Mouse (Mus musculus): ENCODE results near the gene Plxna1. TPM values are rescaled to one million over a fixed set of nuclear protein-coding genes. Genes with fewer than 3 reads are reported as not detected.

The Plxna1 gene
- polyA plus RNA-seq, 1 experiment from 2014 or later = 35.6 TPM

- no peaks in the 10 kb centered on the region for H3K9me3 ChIP-seq (ENCODE audit: control insufficient read depth, low read length)
- 60% methylated on average over 2 of the region's 2 CpGs for WGBS
- H3K4me1 ChIP-seq (replicated peaks; ENCODE audit: control insufficient read depth, insufficient read depth, low read length) = peaks cover 3% of the 10 kb centered on the region; the same call in 1 of the 2 replicates
- no peak for DNase-seq (ENCODE audit: low spot score)
- ATAC-seq (ENCODE audit: low FRiP score) = no peak
- H3K27me3 ChIP-seq (ENCODE audit: control insufficient read depth, insufficient read depth, low read length) = no peaks in the 10 kb centered on the region
- no peak overlapping the region for H3K9ac ChIP-seq (ENCODE audit: low read depth, low read length)
- no peak overlapping the region for H3K27ac ChIP-seq (ENCODE audit: low read depth, low read length)
- H3K4me2 ChIP-seq (replicated peaks; ENCODE audit: low read depth, low read length) = no peak overlapping the region
- no peaks in the 10 kb centered on the region for H3K36me3 ChIP-seq (ENCODE audit: control insufficient read depth, insufficient read depth, low read length)
- H3K4me3 ChIP-seq (ENCODE audit: low read depth, low read length) = no peak overlapping the region
These were observed 15.8 kb upstream of the Plxna1 start for GRCm38 (mm10) chr6:89378264-89378663.

DNA sequence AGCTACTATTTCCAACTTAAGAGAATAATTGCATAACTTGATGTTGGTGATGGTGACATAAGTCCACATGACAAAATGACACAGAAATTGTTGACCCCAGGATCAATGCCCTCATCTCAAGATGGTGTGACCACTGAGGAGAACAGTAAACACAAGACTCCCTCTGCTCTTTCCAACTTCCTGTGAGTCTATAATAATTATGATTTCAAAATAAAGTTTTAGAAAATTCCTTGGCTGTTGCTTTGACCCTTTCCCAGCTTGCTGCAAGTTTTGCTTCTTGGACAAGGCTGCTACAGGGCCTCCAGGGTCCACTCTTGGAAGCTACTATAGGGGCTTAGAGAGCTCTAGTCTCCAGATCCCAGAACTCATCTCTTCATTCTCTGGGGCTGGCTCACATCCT lies 6.4 kb upstream of the Plxna1 start:
- no peaks in the 10 kb centered on the region for H3K4me1 ChIP-seq (replicated peaks; ENCODE audit: control insufficient read depth, insufficient read depth, low read length)
- H3K9me3 ChIP-seq (ENCODE audit: control insufficient read depth, low read length) = no peaks in the 10 kb centered on the region
- H3K4me2 ChIP-seq (replicated peaks; ENCODE audit: low read depth, low read length) = no peak overlapping the region
- no peak overlapping the region for H3K9ac ChIP-seq (ENCODE audit: low read depth, low read length)
- no peak overlapping the region for H3K4me3 ChIP-seq (ENCODE audit: low read depth, low read length)
- H3K27ac ChIP-seq (ENCODE audit: low read depth, low read length) = no peak overlapping the region
- DNase-seq (ENCODE audit: low spot score) (no peak), ATAC-seq (ENCODE audit: low FRiP score) (no peak)
- no peaks in the 10 kb centered on the region for H3K36me3 ChIP-seq (ENCODE audit: control insufficient read depth, insufficient read depth, low read length)
- peaks cover 3% of the 10 kb centered on the region; the same call in 1 of the 2 replicates for H3K27me3 ChIP-seq (ENCODE audit: control insufficient read depth, insufficient read depth, low read length)

DNA sequence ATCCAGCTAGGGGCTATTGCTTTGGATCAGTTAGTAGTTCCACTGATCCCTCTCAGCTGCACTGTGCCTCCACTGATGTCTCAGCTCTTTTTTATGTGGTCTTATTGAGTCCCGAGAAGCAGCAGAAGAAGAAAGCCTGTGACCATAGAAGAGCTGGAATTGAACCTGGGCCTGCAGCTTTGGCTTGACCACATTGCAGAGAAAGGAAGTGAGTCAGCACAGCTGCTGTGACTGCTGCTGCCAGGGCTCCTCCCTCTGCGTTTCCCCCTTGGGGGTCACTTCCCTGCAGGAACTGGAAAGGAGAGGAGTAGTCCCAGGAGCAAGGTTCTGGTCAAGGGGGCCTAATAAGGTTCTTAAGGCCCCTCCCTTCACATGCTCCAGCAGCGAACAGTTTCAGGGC lies 1.9 kb upstream of the Plxna1 start:
- no peak overlapping the region for H3K9ac ChIP-seq (ENCODE audit: low read depth, low read length)
- no peaks in the 10 kb centered on the region for H3K9me3 ChIP-seq (ENCODE audit: control insufficient read depth, low read length)
- H3K4me1 ChIP-seq (replicated peaks; ENCODE audit: control insufficient read depth, insufficient read depth, low read length) = peaks cover 8% of the 10 kb centered on the region
- H3K4me2 ChIP-seq (replicated peaks; ENCODE audit: low read depth, low read length) = no peak overlapping the region
- H3K27ac ChIP-seq (ENCODE audit: low read depth, low read length) = no peak overlapping the region
- H3K27me3 ChIP-seq (ENCODE audit: control insufficient read depth, insufficient read depth, low read length) = peaks cover 7% of the 10 kb centered on the region; the same call in 1 of the 2 replicates
- no peak for DNase-seq (ENCODE audit: low spot score)
- H3K36me3 ChIP-seq (ENCODE audit: control insufficient read depth, insufficient read depth, low read length) = no peaks in the 10 kb centered on the region
- no peak overlapping the region for H3K4me3 ChIP-seq (ENCODE audit: low read depth, low read length)
- no peak for ATAC-seq (ENCODE audit: low FRiP score)
- 73% methylated on average over 3 of the region's 3 CpGs for WGBS

GRCm38 (mm10) chr6:89363107-89363451 lies 659 bp upstream of the Plxna1 start:
- H3K4me2 ChIP-seq (replicated peaks; ENCODE audit: low read depth, low read length) = peak overlapping the region; percentile 88
- H3K4me1 ChIP-seq (replicated peaks; ENCODE audit: control insufficient read depth, insufficient read depth, low read length) = peaks cover 8% of the 10 kb centered on the region
- 0 out of 2 replicates have a peak overlapping the region, but pooled peaks have one; percentile 3 for H3K27ac ChIP-seq (ENCODE audit: low read depth, low read length)
- no peaks in the 10 kb centered on the region for H3K9me3 ChIP-seq (ENCODE audit: control insufficient read depth, low read length)
- ATAC-seq (ENCODE audit: low FRiP score) (peak; percentile 51), DNase-seq (ENCODE audit: low spot score) (no peak)
- H3K27me3 ChIP-seq (ENCODE audit: control insufficient read depth, insufficient read depth, low read length) = peaks cover 7% of the 10 kb centered on the region; the same call in 1 of the 2 replicates
- peak overlapping the region; percentile 99 for H3K4me3 ChIP-seq (ENCODE audit: low read depth, low read length)
- peak overlapping the region; percentile 48 for H3K9ac ChIP-seq (ENCODE audit: low read depth, low read length)
- no peaks in the 10 kb centered on the region for H3K36me3 ChIP-seq (ENCODE audit: control insufficient read depth, insufficient read depth, low read length)
- 2% methylated on average over 16 of the region's 16 CpGs for WGBS

GRCm38 (mm10) chr6:89361418-89362280 lies 771 bp downstream of the Plxna1 start:
- H3K4me2 ChIP-seq (replicated peaks; ENCODE audit: low read depth, low read length) = peak overlapping the region; percentile 85
- WGBS = 2% methylated on average over 36 of the region's 80 CpGs
- H3K4me3 ChIP-seq (ENCODE audit: low read depth, low read length) = peak overlapping the region; percentile 99
- peaks cover 7% of the 10 kb centered on the region; the same call in 1 of the 2 replicates for H3K27me3 ChIP-seq (ENCODE audit: control insufficient read depth, insufficient read depth, low read length)
- ATAC-seq (ENCODE audit: low FRiP score) = peak; percentile 41
- no peaks in the 10 kb centered on the region for H3K36me3 ChIP-seq (ENCODE audit: control insufficient read depth, insufficient read depth, low read length)
- DNase-seq (ENCODE audit: low spot score) = peak; percentile 64
- H3K4me1 ChIP-seq (replicated peaks; ENCODE audit: control insufficient read depth, insufficient read depth, low read length) = peaks cover 8% of the 10 kb centered on the region
- H3K27ac ChIP-seq (ENCODE audit: low read depth, low read length) = peak overlapping the region; percentile 79
- peak overlapping the region; percentile 99 for H3K9ac ChIP-seq (ENCODE audit: low read depth, low read length)
- no peaks in the 10 kb centered on the region for H3K9me3 ChIP-seq (ENCODE audit: control insufficient read depth, low read length)

GRCm38 (mm10) chr6:89360709-89361417 lies 1.6 kb downstream of the Plxna1 start:
- Histone ChIP-seq H3K9me3 (ENCODE audit: control insufficient read depth, low read length) (no peaks in the 10 kb centered on the region), H3K4me2 (replicated peaks; ENCODE audit: low read depth, low read length) (peak overlapping the region; percentile 85), H3K9ac (ENCODE audit: low read depth, low read length) (peak overlapping the region; percentile 99), H3K4me1 (replicated peaks; ENCODE audit: control insufficient read depth, insufficient read depth, low read length) (peaks cover 8% of the 10 kb centered on the region), H3K4me3 (ENCODE audit: low read depth, low read length) (peak overlapping the region; percentile 99), H3K27me3 (ENCODE audit: control insufficient read depth, insufficient read depth, low read length) (peaks cover 7% of the 10 kb centered on the region; the same call in 1 of the 2 replicates), H3K27ac (ENCODE audit: low read depth, low read length) (peak overlapping the region; percentile 79; the same call in 1 of the 2 replicates), H3K36me3 (ENCODE audit: control insufficient read depth, insufficient read depth, low read length) (no peaks in the 10 kb centered on the region)
- WGBS = 45% methylated on average over 8 of the region's 8 CpGs
- ATAC-seq (ENCODE audit: low FRiP score) (no peak; the same call in none of the 2 replicates), DNase-seq (ENCODE audit: low spot score) (no peak)

- no peak for ATAC-seq (ENCODE audit: low FRiP score)
- no peak for DNase-seq (ENCODE audit: low spot score)
- 60% methylated on average over 20 of the region's 20 CpGs for WGBS
- Histone ChIP-seq H3K9ac (ENCODE audit: low read depth, low read length) (peak overlapping the region; percentile 99), H3K27ac (ENCODE audit: low read depth, low read length) (no peak overlapping the region), H3K4me3 (ENCODE audit: low read depth, low read length) (peak overlapping the region; percentile 99), H3K4me1 (replicated peaks; ENCODE audit: control insufficient read depth, insufficient read depth, low read length) (peaks cover 13% of the 10 kb centered on the region), H3K9me3 (ENCODE audit: control insufficient read depth, low read length) (no peaks in the 10 kb centered on the region), H3K27me3 (ENCODE audit: control insufficient read depth, insufficient read depth, low read length) (peaks cover 7% of the 10 kb centered on the region; the same call in 1 of the 2 replicates), H3K4me2 (replicated peaks; ENCODE audit: low read depth, low read length) (peak overlapping the region; percentile 85), H3K36me3 (ENCODE audit: control insufficient read depth, insufficient read depth, low read length) (no peaks in the 10 kb centered on the region)
These were observed 2.4 kb downstream of the Plxna1 start for GRCm38 (mm10) chr6:89359771-89360708.

DNA sequence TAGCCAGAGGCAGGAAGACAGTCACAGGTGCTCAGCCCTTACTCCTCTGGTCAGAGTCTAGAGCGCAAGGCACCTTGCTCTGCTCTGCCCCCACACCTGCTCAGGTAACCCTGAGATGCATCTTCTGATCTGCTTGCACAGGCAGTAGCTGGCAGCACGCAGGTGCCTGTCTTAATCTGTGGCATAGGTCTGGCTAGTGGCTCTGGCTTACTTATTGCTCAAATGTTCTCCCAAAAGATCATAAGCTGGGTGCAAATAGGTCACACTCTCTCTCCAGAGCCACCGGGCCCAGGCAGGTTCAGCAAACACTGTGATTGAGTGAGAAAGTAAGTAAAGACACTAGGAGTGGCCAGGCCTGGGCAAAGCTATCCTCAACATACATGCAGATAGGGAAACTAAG lies 3.2 kb downstream of the Plxna1 start:
- H3K27ac ChIP-seq (ENCODE audit: low read depth, low read length) = no peak overlapping the region
- H3K4me1 ChIP-seq (replicated peaks; ENCODE audit: control insufficient read depth, insufficient read depth, low read length) = peaks cover 13% of the 10 kb centered on the region
- ATAC-seq (ENCODE audit: low FRiP score) (no peak), DNase-seq (ENCODE audit: low spot score) (no peak)
- no peaks in the 10 kb centered on the region for H3K36me3 ChIP-seq (ENCODE audit: control insufficient read depth, insufficient read depth, low read length)
- no peaks in the 10 kb centered on the region for H3K9me3 ChIP-seq (ENCODE audit: control insufficient read depth, low read length)
- H3K4me2 ChIP-seq (replicated peaks; ENCODE audit: low read depth, low read length) = 0 out of 2 replicates have a peak overlapping the region, but pooled peaks have one; percentile 85
- no peak overlapping the region; the same call in 1 of the 2 replicates for H3K9ac ChIP-seq (ENCODE audit: low read depth, low read length)
- H3K4me3 ChIP-seq (ENCODE audit: low read depth, low read length) = no peak overlapping the region; the same call in 1 of the 2 replicates
- WGBS = 95% methylated on average over 3 of the region's 3 CpGs
- peaks cover 5% of the 10 kb centered on the region; the same call in 1 of the 2 replicates for H3K27me3 ChIP-seq (ENCODE audit: control insufficient read depth, insufficient read depth, low read length)
